Mouse (Mus musculus): ENCODE results near the gene Plagl2.

- TF ChIP-seq CTCF (IDR thresholded peaks at IDR 0.05; ENCODE audit: borderline replicate concordance, extremely low read depth, insufficient read depth, insufficient read length) (no peak), POLR2A (IDR thresholded peaks at IDR 0.05; ENCODE audit: borderline replicate concordance, extremely low read depth, insufficient read depth, insufficient read length, poor library complexity, severe bottlenecking) (no peak)
Observed at GRCm38 (mm10) chr2:153259864-153260674, 18.8 kb upstream of the Plagl2 start.

Measured in brain, embryonic 14.5 days (tissue).